Mouse (Mus musculus) spleen, adult 10 weeks (tissue): Measurements from ENCODE around the gene Pde9a. TPM values are rescaled to one million over a fixed set of nuclear protein-coding genes. Genes with fewer than 3 reads are reported as not detected.

Experiments used
- polyA plus RNA-seq: library from polyadenylated mRNA; stranded (reverse); fragments of 350-450 nt; fragmentation: Illumina TruSeq; extraction: RNeasy Lipid Tissue Mini Kit (QIAGEN cat#74804); gene quantifications from one replicate; pipeline ENCODE4 v1.2.3, GENCODE M21; 2015; ENCODE audit warnings: low replicate concordance; ENCODE audit not compliant: insufficient read depth

The Pde9a gene
- 1.0 TPM for polyA plus RNA-seq

DNA sequence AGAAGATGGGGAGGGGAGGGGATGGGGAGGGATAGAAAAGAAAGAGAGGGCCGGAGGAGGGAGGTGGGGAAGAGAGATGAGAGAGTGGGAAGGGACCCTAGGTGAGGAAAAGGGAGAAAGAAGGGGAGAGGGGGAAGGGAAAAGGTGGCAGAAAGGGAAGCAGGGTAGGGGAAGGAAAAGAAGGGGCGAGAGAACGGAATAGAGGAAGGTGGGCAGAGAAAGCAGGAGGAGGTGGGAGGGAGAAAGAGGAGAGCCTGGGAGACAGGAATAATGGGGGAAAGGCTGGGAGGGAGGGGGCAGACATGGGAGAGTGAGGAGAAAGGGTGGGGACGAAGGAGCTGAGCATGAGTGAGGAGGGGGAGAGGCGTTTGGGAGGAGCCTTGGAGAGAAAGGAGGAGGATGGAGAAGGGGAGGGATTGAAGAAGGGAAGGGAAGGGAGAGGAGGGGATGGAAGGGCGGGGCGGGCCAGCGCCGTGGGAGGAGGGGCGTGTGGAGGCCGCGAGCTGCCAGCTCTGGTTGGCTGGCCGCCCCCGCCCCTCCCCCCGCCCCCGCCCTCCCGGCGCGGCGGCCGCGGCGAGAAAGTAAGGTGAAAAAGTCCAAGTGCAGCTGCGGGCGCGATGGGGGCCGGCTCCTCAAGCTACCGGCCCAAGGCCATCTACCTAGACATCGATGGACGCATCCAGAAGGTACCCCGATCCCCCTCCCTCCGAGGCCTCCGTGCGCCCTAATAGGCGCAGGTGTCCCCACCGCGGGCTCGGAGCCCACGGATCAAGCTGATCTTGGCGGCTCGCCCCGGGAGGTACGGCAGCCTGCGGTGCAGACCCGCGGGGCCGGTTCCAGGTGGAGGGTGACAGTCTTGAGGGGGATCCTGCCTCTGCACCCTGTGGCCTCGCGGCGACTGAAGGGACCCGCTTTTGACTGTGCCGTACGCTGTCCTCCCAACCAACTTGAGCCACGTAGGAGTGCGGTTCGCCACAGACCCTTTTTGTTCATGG is at the start of gene Pde9a:
Gene Pde9a, plus strand, starts transcription at position 540 of the 995 bp plus-strand sequence.

GRCm38 (mm10) chr17:31519946-31520838 is 134.2 kb downstream of the Pde9a start, which contains the start of the genes Wdr4 and Ndufv3:
Gene Wdr4, minus strand, starts transcription at chr17:31519980.
Gene Ndufv3, plus strand, starts transcription at chr17:31520115.

Other genes starting within 250 kb of the Pde9a start
- 0.87 TPM for gene Tff2, start 241.9 kb upstream of the Pde9a start, polyA plus RNA-seq
- not detected for gene Tff1, start 220.9 kb upstream of the Pde9a start, polyA plus RNA-seq
- gene Tmprss3, start 187.2 kb upstream of the Pde9a start, polyA plus RNA-seq: 0.26 TPM
- 10.1 TPM for gene Ubash3a, start 178.3 kb upstream of the Pde9a start, polyA plus RNA-seq
- gene Rsph1, start 108.8 kb upstream of the Pde9a start, polyA plus RNA-seq: 0.48 TPM
- 13.6 TPM for gene Slc37a1, start 99.4 kb upstream of the Pde9a start, polyA plus RNA-seq
- gene Wdr4, start 133.8 kb downstream of the Pde9a start, polyA plus RNA-seq: 12.2 TPM
- gene Ndufv3, start 133.9 kb downstream of the Pde9a start, polyA plus RNA-seq: 85.8 TPM
- gene Pknox1, start 178.5 kb downstream of the Pde9a start, polyA plus RNA-seq: 32.5 TPM